Mouse (Mus musculus): ENCODE results near the gene Obsl1. TPM values are rescaled to one million over a fixed set of nuclear protein-coding genes. Genes with fewer than 3 reads are reported as not detected.

Gene Obsl1
- polyA plus RNA-seq, 1 experiment from 2014 or later, result not detected

DNA sequence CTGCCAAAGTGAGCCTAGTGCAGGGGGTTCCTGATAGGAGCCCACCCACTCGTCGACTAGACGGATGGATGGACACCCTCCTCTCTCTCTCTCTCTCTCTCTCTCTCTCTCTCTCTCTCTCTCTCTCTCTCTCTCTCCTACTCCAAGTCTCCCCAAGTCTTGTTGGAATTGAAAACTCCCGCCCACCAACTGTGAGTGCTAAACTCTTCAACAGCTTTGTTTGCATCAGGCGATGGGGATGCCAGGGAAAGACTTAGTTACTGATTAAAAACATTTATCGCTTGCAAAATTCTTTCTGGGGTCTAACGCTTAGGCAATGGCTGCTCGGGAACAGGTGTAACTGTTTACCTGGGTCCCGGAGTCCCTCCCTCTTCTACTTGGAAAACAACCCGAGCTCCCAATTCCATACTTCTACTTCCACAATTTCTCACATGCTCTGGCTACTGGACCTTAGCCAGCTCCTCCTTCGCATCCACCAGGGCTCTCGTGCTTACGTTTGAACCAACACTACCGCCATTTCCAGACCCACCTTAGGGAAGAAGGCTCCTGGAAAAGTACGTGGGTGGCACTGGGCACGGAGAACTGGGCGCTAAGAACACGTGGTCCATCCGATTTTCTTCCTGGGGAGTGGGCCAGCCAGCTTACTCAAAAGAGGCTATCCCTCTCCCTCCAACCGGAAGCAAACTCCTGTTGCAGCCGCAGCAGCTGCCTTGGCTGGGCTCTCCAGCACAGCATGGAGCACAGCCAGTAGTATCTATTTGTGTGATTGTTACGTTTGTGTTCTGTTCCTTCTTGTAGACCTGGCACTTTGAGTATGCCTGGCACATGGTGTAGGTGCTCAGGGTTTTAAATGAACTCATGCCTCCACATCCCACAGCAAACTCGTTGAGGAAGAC is 47.2 kb downstream of the Obsl1 start:
- Histone ChIP-seq H3K4me3 (ENCODE audit: inconsistent target) (no peak overlapping the region), H3K36me3 (ENCODE audit: inconsistent target) (no peaks in the 10 kb centered on the region), H3K27ac (no peak overlapping the region), H3K79me2 (ENCODE audit: inconsistent target) (no peaks in the 10 kb centered on the region)
- WGBS (ENCODE audit: missing documents), result 34% methylated on average over 23 of the region's 23 CpGs

- Histone ChIP-seq H3K4me3 (ENCODE audit: inconsistent target) (no peak overlapping the region), H3K79me2 (ENCODE audit: inconsistent target) (no peaks in the 10 kb centered on the region), H3K27ac (no peak overlapping the region), H3K36me3 (ENCODE audit: inconsistent target) (no peaks in the 10 kb centered on the region)
- 8% methylated on average over 42 of the region's 42 CpGs for WGBS (ENCODE audit: missing documents)
These were observed 48.0 kb downstream of the Obsl1 start for GRCm38 (mm10) chr1:75458025-75458788.

- Histone ChIP-seq H3K27ac (no peak overlapping the region), H3K79me2 (ENCODE audit: inconsistent target) (no peaks in the 10 kb centered on the region), H3K36me3 (ENCODE audit: inconsistent target) (no peaks in the 10 kb centered on the region), H3K4me3 (ENCODE audit: inconsistent target) (no peak overlapping the region)
- 14% methylated on average over 10 of the region's 10 CpGs for WGBS (ENCODE audit: missing documents)
These were observed 48.6 kb downstream of the Obsl1 start for GRCm38 (mm10) chr1:75457710-75458024.

- Histone ChIP-seq H3K79me2 (ENCODE audit: inconsistent target) (no peaks in the 10 kb centered on the region), H3K27ac (no peak overlapping the region), H3K36me3 (ENCODE audit: inconsistent target) (no peaks in the 10 kb centered on the region), H3K4me3 (ENCODE audit: inconsistent target) (no peak overlapping the region)
- 10% methylated on average over 14 of the region's 14 CpGs for WGBS (ENCODE audit: missing documents)
These were observed 49.3 kb downstream of the Obsl1 start for GRCm38 (mm10) chr1:75456746-75457564.

DNA sequence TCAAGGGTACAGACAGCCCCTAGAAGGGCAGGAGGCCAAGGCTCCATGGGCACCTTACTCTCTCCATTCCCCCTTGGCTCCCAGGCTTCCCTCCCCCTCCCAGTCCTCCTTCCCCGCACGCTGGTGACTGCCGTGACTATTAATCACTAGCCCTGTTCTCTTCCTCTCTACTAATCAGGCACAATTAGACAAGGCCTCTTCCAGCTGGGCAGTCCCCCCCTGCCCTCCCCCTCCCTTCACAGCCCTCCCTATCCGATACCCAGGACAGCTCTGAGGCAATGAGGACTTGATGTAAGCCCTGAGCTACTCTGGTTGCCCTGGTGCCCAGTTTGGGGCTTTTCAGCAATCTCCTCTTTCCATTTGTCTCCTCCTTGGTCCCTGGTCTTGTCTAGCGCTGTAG is 50.3 kb downstream of the Obsl1 start:
- Histone ChIP-seq H3K4me3 (ENCODE audit: inconsistent target) (no peak overlapping the region), H3K27ac (no peak overlapping the region), H3K36me3 (ENCODE audit: inconsistent target) (no peaks in the 10 kb centered on the region), H3K79me2 (ENCODE audit: inconsistent target) (no peaks in the 10 kb centered on the region)
- 38% methylated on average over 5 of the region's 5 CpGs for WGBS (ENCODE audit: missing documents)

DNA sequence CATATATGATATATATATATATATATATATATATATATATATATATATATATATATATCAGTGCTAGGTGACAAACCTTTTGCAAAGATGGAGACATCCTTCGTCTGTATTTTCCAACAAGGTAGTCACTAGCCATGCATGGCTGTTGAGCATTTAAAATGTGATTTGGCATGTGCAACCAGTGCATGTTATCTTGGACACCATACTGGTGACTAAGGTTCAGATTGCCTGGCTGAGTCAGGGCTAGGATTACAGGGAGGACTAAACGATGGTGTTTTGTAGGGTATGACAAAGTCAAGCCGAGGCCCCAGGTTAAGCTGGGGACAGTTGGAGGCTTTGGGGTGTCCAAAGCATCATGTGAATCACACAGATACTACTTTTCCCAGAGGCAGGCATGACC is 50.8 kb downstream of the Obsl1 start:
- H3K79me2 ChIP-seq (ENCODE audit: inconsistent target), result no peaks in the 10 kb centered on the region
- 87% methylated on average over 3 of the region's 3 CpGs for WGBS (ENCODE audit: missing documents)
- H3K27ac ChIP-seq, result no peak overlapping the region
- no peak overlapping the region for H3K4me3 ChIP-seq (ENCODE audit: inconsistent target)
- no peaks in the 10 kb centered on the region for H3K36me3 ChIP-seq (ENCODE audit: inconsistent target)

- no peaks in the 10 kb centered on the region for H3K36me3 ChIP-seq (ENCODE audit: inconsistent target)
- no peak overlapping the region for H3K4me3 ChIP-seq (ENCODE audit: inconsistent target)
- 75% methylated on average over 5 of the region's 5 CpGs for WGBS (ENCODE audit: missing documents)
- no peak overlapping the region for H3K27ac ChIP-seq
- H3K79me2 ChIP-seq (ENCODE audit: inconsistent target), result no peaks in the 10 kb centered on the region
These were observed 54.4 kb downstream of the Obsl1 start for GRCm38 (mm10) chr1:75451900-75452299.

DNA sequence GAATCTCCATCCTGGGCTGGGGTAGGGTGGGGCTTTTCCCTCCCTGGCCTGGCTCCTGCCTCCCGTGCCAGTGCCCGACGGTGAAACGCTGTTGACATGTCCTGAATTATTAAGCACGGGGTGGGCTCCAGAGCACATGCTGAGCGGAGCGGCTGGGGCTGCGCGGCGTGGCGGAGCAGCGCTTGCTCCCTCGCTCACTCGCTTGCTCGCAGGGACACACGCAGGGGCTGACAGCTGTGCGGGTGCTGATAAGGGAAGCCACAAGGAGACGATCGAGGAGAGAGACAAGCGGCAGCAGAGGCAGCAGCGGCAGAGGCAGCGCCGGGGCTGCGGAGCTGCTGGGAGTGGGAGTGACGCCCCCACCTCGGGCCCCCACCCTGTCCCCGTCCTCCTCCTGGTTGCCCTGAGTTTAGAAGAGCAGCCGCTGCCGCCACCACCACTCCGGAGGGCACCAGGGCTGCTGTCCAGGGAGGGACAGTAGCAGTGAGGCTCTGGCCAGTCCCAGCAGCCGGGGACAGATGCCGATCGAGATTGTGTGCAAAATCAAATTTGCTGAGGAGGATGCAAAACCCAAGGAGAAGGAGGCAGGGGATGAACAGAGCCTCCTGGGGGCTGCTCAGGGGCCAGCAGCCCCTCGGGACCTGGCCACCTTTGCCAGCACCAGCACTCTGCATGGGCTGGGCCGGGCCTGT is 55.8 kb downstream of the Obsl1 start, which contains the start of gene Asic4:
Asic4 (plus strand) TSS at position 123 of the 692 bp plus-strand sequence.
- WGBS (ENCODE audit: missing documents), result 3% methylated on average over 35 of the region's 35 CpGs
- H3K4me3 ChIP-seq (ENCODE audit: inconsistent target), result no peak within 1 kb of the TSS
- H3K27ac ChIP-seq, result no peak within 1 kb of the TSS

DNA sequence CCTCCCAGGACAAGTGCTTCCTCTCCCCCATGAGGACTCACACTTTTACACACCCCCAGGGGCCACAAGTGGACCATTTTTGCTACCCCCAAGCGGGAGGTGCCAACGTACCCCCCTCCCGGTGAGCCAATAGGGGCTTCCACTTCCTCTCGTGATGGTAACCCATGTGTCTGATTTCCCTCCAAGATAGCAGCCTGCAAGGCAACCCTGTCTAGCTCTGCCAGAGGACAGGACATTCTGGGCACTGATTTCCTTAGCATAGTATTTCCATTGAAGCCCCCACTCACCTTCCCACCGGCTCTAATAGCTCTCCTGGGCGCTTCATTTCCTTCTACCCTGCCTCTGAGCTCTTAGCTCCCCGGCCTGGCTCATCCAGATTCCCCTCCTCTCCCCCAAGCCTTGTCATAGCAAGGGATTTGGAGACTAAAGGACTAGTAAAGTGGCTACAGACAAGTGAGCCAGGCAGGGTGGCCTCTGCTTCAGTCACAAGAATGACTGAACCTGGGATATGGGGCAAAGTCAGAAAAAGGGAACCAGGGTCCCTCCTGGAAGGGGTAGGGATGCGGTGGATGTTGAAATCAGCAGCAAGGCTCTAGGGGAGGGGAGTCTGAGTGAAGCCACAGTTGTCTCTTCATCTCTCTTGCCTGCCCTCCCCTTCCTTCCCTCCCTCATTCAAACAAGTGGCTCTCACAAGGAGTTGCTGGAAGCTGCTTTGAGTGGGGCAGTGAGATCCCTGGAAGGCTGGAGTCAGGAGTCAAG is 56.7 kb downstream of the Obsl1 start:
- 7% methylated on average over 8 of the region's 8 CpGs for WGBS (ENCODE audit: missing documents)
- H3K4me3 ChIP-seq (ENCODE audit: inconsistent target), result no peak overlapping the region
- H3K27ac ChIP-seq, result no peak overlapping the region
- no peaks in the 10 kb centered on the region for H3K36me3 ChIP-seq (ENCODE audit: inconsistent target)
- H3K79me2 ChIP-seq (ENCODE audit: inconsistent target), result no peaks in the 10 kb centered on the region

More for the DNA sequence above, 55.8 kb downstream of the Obsl1 start, which contains the start of gene Asic4:
- H3K36me3 ChIP-seq (ENCODE audit: inconsistent target), result no peaks in the 10 kb centered on the region
- H3K79me2 ChIP-seq (ENCODE audit: inconsistent target), result no peaks in the 10 kb centered on the region

GRCm38 (mm10) chr1:75448937-75449336 is 57.3 kb downstream of the Obsl1 start:
- WGBS (ENCODE audit: missing documents), result 0% methylated on average over 12 of the region's 14 CpGs
- Histone ChIP-seq H3K36me3 (ENCODE audit: inconsistent target) (no peaks in the 10 kb centered on the region), H3K4me3 (ENCODE audit: inconsistent target) (no peak overlapping the region), H3K79me2 (ENCODE audit: inconsistent target) (no peaks in the 10 kb centered on the region), H3K27ac (no peak overlapping the region)

DNA sequence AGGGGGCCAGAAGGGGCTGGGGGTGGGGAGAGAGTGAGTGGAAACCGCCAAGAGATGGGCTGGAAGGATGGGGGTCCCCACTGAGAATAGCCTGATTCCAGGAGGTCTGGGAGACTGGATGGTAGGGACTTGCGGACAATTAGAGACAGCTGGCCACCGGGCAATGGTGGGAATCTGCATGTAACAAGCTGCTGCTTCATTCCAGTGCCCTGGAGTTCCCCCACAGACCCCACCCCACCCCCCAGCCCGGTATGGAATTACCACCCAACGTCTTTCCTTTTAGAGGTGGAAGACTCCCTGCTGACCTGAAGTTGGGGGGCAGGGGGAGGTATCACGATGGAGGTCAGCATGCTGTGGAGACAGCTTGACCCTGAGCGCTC is 58.2 kb downstream of the Obsl1 start:
- no peak overlapping the region for H3K4me3 ChIP-seq (ENCODE audit: inconsistent target)
- H3K79me2 ChIP-seq (ENCODE audit: inconsistent target), result no peaks in the 10 kb centered on the region
- 7% methylated on average over 7 of the region's 7 CpGs for WGBS (ENCODE audit: missing documents)
- no peak overlapping the region for H3K27ac ChIP-seq
- H3K36me3 ChIP-seq (ENCODE audit: inconsistent target), result no peaks in the 10 kb centered on the region

GRCm38 (mm10) chr1:75447265-75448051 is 58.8 kb downstream of the Obsl1 start:
- Histone ChIP-seq H3K4me3 (ENCODE audit: inconsistent target) (no peak overlapping the region), H3K27ac (no peak overlapping the region), H3K79me2 (ENCODE audit: inconsistent target) (no peaks in the 10 kb centered on the region), H3K36me3 (ENCODE audit: inconsistent target) (peaks cover 4% of the 10 kb centered on the region; the same call in 1 of the 2 replicates)
- 5% methylated on average over 10 of the region's 10 CpGs for WGBS (ENCODE audit: missing documents)

- Histone ChIP-seq H3K27ac (no peak overlapping the region), H3K4me3 (ENCODE audit: inconsistent target) (no peak overlapping the region), H3K36me3 (ENCODE audit: inconsistent target) (peaks cover 12% of the 10 kb centered on the region; the same call in 1 of the 2 replicates), H3K79me2 (ENCODE audit: inconsistent target) (no peaks in the 10 kb centered on the region)
- WGBS (ENCODE audit: missing documents), result 3% methylated on average over 20 of the region's 20 CpGs
These were observed 59.6 kb downstream of the Obsl1 start for GRCm38 (mm10) chr1:75446656-75447055.

All from macrophage (primary cell).